Comparison of ENCODE assay signal across 17 mouse cellular contexts in genomic region chr6:82127827-82128226, GRCm38 (mm10).
DNase-seq lines count a peak whose midpoint lies in the region; ATAC-seq lines count a peak whose summit lies in the region.
"Had no signal": no experiment of that assay in that cellular context is flagged by ENCODE, and none has a peak within 500 bp of the region (broad histone marks: within the 10 kb centered on the region; RNA-seq: fewer than 3 reads in every experiment).

No protein-coding gene starts in this region.

- no peak overlapping the region for H3K4me2 ChIP-seq in kidney, embryonic 16.5 days (replicated peaks; ENCODE audit: low read depth, low read length)
- H3K4me2 ChIP-seq: embryonic facial prominence, embryonic 12.5 days had no signal

- no peaks in the 10 kb centered on the region for H3K36me3 ChIP-seq in kidney, embryonic 16.5 days (ENCODE audit: insufficient read depth, low read length)
- H3K36me3 ChIP-seq: embryonic facial prominence, embryonic 12.5 days had no signal

- no peak overlapping the region for H3K9ac ChIP-seq in kidney, embryonic 16.5 days (replicated peaks; ENCODE audit: low read length)
- H3K9ac ChIP-seq: embryonic facial prominence, embryonic 12.5 days had no signal

- peak; percentile 92; the same call in 1 of the 2 replicates for ATAC-seq in kidney, embryonic 16.5 days (ENCODE audit: low FRiP score, low TSS enrichment)
- ATAC-seq: forebrain, embryonic 14.5 days; midbrain, embryonic 16.5 days had no signal

- H3K4me1 ChIP-seq in kidney, embryonic 16.5 days (ENCODE audit: insufficient read depth, low read length) = peaks cover 3% of the 10 kb centered on the region; the same call in 1 of the 2 replicates
- H3K4me1 ChIP-seq: embryonic facial prominence, embryonic 12.5 days had no signal

- no peak overlapping the region for H3K4me3 ChIP-seq in kidney, embryonic 16.5 days (ENCODE audit: low read length)
- H3K4me3 ChIP-seq: embryonic facial prominence, embryonic 12.5 days; left cerebral cortex, adult 2 months had no signal

- H3K27me3 ChIP-seq in kidney, embryonic 16.5 days (ENCODE audit: insufficient read depth, low read length) = no peaks in the 10 kb centered on the region
- H3K27me3 ChIP-seq: CH12.LX; embryonic facial prominence, embryonic 12.5 days had no signal

- 25% methylated on average over 9 of the region's 9 CpGs for WGBS in kidney, embryonic 16.5 days

- intact Hi-C loops in left cerebral cortex, postnatal 36 days (cut with DNase I) = loop anchor here (10.0 kb wide), 1 partner anchor 477 kb away; no protein-coding TSS in a partner anchor

- H3K9me3 ChIP-seq in kidney, embryonic 16.5 days (ENCODE audit: low read length) = no peaks in the 10 kb centered on the region
- H3K9me3 ChIP-seq: embryonic facial prominence, embryonic 12.5 days had no signal

- peak; percentile 21 for DNase-seq in kidney, adult 11 months
- DNase-seq in kidney, adult 8-10 months = no peak
- peak; percentile 20 for DNase-seq in NIH3T3 (ENCODE audit: low read depth)
- DNase-seq in lung, postnatal 25 days (ENCODE audit: low spot score) = peak; percentile 26
- no peak for DNase-seq in layer of hippocampus, adult 8-10 months (ENCODE audit: low spot score in 2 of 2)
- no peak for DNase-seq in left cerebral cortex, postnatal 36 days (ENCODE audit: low spot score in 2 of 2)
- DNase-seq in urinary bladder, postnatal 4 days (ENCODE audit: low spot score in 2 of 2) = no peak
- DNase-seq: cerebellum, adult 9-11 months; heart, postnatal 36 days; liver; thymus, postnatal 36 days had no signal

- 0 out of 2 replicates have a peak overlapping the region, but pooled peaks have one; percentile 4 for H3K27ac ChIP-seq in kidney, embryonic 16.5 days (ENCODE audit: low read length)
- H3K27ac ChIP-seq: embryonic facial prominence, embryonic 12.5 days; left cerebral cortex, adult 2 months had no signal

Comparison
In these comparisons a context has a peak if more than half of its experiments do, and no peak if none do; other contexts are left out.
1. DNase-seq: peak in kidney, adult 11 months (single experiment), NIH3T3 (single experiment) and lung, postnatal 25 days (single experiment); none in kidney, adult 8-10 months (0 of 2), layer of hippocampus, adult 8-10 months (0 of 2), left cerebral cortex, postnatal 36 days (0 of 2) and urinary bladder, postnatal 4 days (0 of 2).